ENCODE assay signal across 13 mouse cellular contexts in genomic region chr9:42116418-42117056, GRCm38 (mm10). TPM values are rescaled to one million over a fixed set of nuclear protein-coding genes. Genes with fewer than 3 reads are reported as not detected.
DNase-seq lines count a peak whose midpoint lies in the region; ATAC-seq and TF ChIP-seq lines count a peak whose summit lies in the region.
"Had no signal": no experiment of that assay in that cellular context is flagged by ENCODE, and none has a peak within 500 bp of the region (broad histone marks: within the 10 kb centered on the region; RNA-seq: fewer than 3 reads in every experiment).

No protein-coding gene starts in this region.

- H3K9ac ChIP-seq in hindbrain, postnatal 0 days (replicated peaks; ENCODE audit: low read length): no peak overlapping the region
- H3K9ac ChIP-seq in neural tube, embryonic 13.5 days: peak overlapping the region; percentile 46
- H3K9ac ChIP-seq: heart, embryonic 12.5 days; intestine, embryonic 15.5 days; liver, embryonic 14.5 days had no signal

- DNase-seq in embryo, embryonic 10.5 days (ENCODE audit: low spot score): peak; percentile 28
- DNase-seq in embryo, embryonic 10 days (ENCODE audit: low spot score): no peak
- DNase-seq in layer of hippocampus, adult 2 months (ENCODE audit: low spot score in 2 of 2): no peak
- DNase-seq in layer of hippocampus, adult 18-20 months (ENCODE audit: low spot score in 2 of 2): no peak
- peak; percentile 51 for DNase-seq in hindbrain, postnatal 0 days (ENCODE audit: low spot score)
- DNase-seq in ovary, adult 18-20 months (ENCODE audit: low spot score): no peak
- no peak for DNase-seq in layer of hippocampus, postnatal 36 days
- DNase-seq: adrenal gland, postnatal 14 days; thymus, adult 18-20 months had no signal

- no peaks in the 10 kb centered on the region for H3K27me3 ChIP-seq in hindbrain, postnatal 0 days (ENCODE audit: insufficient read depth, low read length)
- H3K27me3 ChIP-seq in neural tube, embryonic 13.5 days: no peaks in the 10 kb centered on the region
- H3K27me3 ChIP-seq: heart, embryonic 12.5 days; intestine, embryonic 15.5 days had no signal

- 57% methylated on average over 10 of the region's 10 CpGs for WGBS in hindbrain, postnatal 0 days
- 51% methylated on average over 10 of the region's 10 CpGs for WGBS in neural tube, embryonic 13.5 days

- H3K4me2 ChIP-seq in hindbrain, postnatal 0 days (ENCODE audit: low read depth, low read length): no peak overlapping the region
- H3K4me2 ChIP-seq in neural tube, embryonic 13.5 days: peak overlapping the region; percentile 9
- H3K4me2 ChIP-seq: heart, embryonic 12.5 days; intestine, embryonic 15.5 days had no signal

- no peak overlapping the region for H3K4me3 ChIP-seq in layer of hippocampus, adult 2 months
- H3K4me3 ChIP-seq in hindbrain, postnatal 0 days (ENCODE audit: low read length): no peak overlapping the region
- no peak overlapping the region for H3K4me3 ChIP-seq in neural tube, embryonic 13.5 days
- H3K4me3 ChIP-seq: heart, embryonic 12.5 days; intestine, embryonic 15.5 days had no signal

- H3K27ac ChIP-seq in layer of hippocampus, adult 2 months: peak overlapping the region; percentile 14; the same call in 1 of the 2 replicates
- no peak overlapping the region for H3K27ac ChIP-seq in hindbrain, postnatal 0 days
- peak overlapping the region; percentile 87 for H3K27ac ChIP-seq in neural tube, embryonic 13.5 days (replicated peaks)
- H3K27ac ChIP-seq: intestine, embryonic 15.5 days; liver, embryonic 14.5 days had no signal

- no peaks in the 10 kb centered on the region for H3K9me3 ChIP-seq in hindbrain, postnatal 0 days (ENCODE audit: low read length)
- no peaks in the 10 kb centered on the region for H3K9me3 ChIP-seq in neural tube, embryonic 13.5 days
- H3K9me3 ChIP-seq: heart, embryonic 12.5 days; intestine, embryonic 15.5 days had no signal

- peak; percentile 10; the same call in 1 of the 2 replicates for ATAC-seq in hindbrain, postnatal 0 days
- peak; percentile 64 for ATAC-seq in neural tube, embryonic 13.5 days (ENCODE audit: low read depth)
- ATAC-seq: intestine, embryonic 15.5 days had no signal

- no peak for TF ChIP-seq CTCF in layer of hippocampus, adult 2 months (conservative IDR thresholded peaks at IDR 0.05)
- no peak for TF ChIP-seq CTCF in hindbrain, postnatal 0 days (IDR thresholded peaks at IDR 0.05; ENCODE audit: low read depth)

- H3K36me3 ChIP-seq in hindbrain, postnatal 0 days (ENCODE audit: insufficient read depth, low read length): no peaks in the 10 kb centered on the region
- H3K36me3 ChIP-seq in neural tube, embryonic 13.5 days: no peaks in the 10 kb centered on the region
- H3K36me3 ChIP-seq: heart, embryonic 12.5 days; intestine, embryonic 15.5 days had no signal

- 0 out of 2 replicates have a peak, but pooled peaks cover 2% of the 10 kb centered on the region for H3K4me1 ChIP-seq in hindbrain, postnatal 0 days (ENCODE audit: insufficient read depth, low read length)
- H3K4me1 ChIP-seq in neural tube, embryonic 13.5 days (replicated peaks): peaks cover 81% of the 10 kb centered on the region

RNA-seq across cellular contexts. Expression of gene Sorl1, which starts 7.6 kb away (rescaled TPM):
- total RNA-seq in layer of hippocampus, adult 2 months (2021): 100 to 1,000 TPM; 196 to 197 TPM
- total RNA-seq in layer of hippocampus, adult 18-20 months (2021): 100 to 1,000 TPM; 189 to 193 TPM
- 25.6 and 27.7 TPM in 2 replicates for total RNA-seq in hindbrain, postnatal 0 days (2014; rRNA removed)
- 8.2 and 9.1 TPM in 2 replicates for polyA plus RNA-seq in hindbrain, postnatal 0 days (2015; fragmentation: Nextera tagmentation; extraction: Ambion mirVana)
- 12.1 and 12.7 TPM in 2 replicates for polyA plus RNA-seq in neural tube, embryonic 13.5 days (2015; fragmentation: Nextera tagmentation; extraction: Ambion mirVana)
- 100 to 1,000 TPM; 192 to 196 TPM for total RNA-seq in layer of hippocampus, postnatal 36 days (2021)

Comparison
In these comparisons a context has a peak if more than half of its experiments do, and no peak if none do; other contexts are left out.
1. DNase-seq: peak in embryo, embryonic 10.5 days (single experiment) and hindbrain, postnatal 0 days (single experiment); none in embryo, embryonic 10 days (single experiment), layer of hippocampus, adult 2 months (0 of 2), layer of hippocampus, adult 18-20 months (0 of 2), ovary, adult 18-20 months (single experiment) and layer of hippocampus, postnatal 36 days (0 of 2).